Mouse (Mus musculus): ENCODE measurements around the gene Impg1.
"Not testable (repeated sequence)": the region's sequence is repeated elsewhere in the genome, so short reads cannot be mapped to it uniquely, and the experiment has no call there.

The Impg1 gene

DNA sequence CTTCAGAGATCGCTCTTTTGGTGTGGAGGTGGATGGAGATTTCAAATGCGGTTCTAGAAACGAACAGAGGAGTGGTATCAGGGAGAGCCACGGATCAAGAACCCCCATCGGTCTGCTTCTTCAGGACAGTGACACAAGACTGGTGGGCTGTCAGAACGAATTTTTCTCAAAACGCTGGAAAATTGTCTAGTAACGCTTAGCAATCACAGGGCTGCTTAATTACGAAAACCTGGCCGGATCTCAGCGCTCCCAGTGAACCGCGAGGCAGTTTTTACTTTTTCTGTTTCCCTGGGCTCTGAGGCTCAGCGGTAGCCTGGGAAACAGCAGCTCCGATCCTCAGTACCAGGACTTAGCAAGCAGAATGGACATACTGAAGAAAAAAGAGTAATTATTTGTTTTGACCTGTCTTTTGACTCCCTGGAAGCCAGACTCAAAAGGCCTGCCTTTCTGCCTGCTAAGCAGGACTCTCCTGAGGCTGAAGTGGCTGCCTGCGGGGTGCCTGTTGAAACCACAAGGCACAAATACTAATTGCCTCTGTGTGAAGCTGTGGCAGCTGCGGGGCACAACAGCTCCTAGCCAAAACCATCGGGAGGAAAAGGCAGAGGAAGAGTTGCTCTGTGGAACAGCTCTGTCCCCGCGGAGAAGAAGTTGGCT lies 113.5 kb downstream of the Impg1 start:
- CTCF ChIA-PET, result interaction anchor here in 2 of 4 experiments (0.6 to 1.3 kb wide), 2 partner anchors 34 to 262 kb away, joined by 4 read pairs; no protein-coding TSS in a partner anchor
- POLR2A ChIA-PET, result no interaction called here

DNA sequence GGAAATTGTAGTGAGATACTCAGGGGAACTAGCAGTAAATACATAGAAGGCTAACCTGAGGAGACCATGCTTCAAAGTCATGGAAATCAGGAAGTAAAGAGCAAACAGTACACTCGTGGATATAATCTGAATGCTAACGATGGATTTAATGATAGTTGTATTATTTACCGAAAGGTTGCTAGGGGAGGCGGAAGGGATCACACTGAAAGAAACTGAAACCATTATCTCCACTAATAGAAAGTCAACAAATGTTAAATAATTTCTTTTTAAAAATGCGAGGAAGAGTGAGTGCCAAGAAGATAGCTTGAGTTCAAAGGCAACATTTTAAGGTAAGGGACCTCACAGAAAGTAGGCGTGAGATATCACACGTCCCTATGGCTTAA lies 114.0 kb downstream of the Impg1 start:
- ChIA-PET POLR2A (no interaction called here), CTCF (no interaction called here)

DNA sequence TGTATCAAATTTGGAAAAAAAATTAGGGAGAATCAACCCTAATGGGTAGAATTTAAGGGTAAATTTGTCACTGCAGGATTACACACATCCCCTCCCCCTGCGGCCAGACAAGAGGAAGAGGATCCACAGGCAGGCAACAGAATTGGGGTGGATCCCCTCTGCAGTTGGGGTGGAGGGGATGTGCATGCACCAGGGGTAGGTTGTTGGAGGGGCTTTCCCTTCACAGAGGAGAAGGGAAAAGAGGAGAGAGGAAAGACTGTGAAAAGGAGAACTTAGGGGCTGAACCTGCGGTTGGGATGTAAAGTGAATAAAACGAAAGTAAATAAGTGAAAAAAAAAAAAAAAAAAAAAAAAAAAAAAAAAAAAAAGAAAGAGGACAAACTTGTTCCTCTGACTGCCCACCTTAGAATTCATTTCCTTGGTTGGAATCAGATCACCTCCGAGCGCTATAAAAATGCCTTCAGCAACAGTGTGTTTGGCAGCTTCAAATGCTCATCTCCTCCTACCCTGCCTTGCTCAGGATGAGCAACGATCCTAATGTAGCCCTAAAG lies 120.8 kb downstream of the Impg1 start:
- ChIA-PET POLR2A (no interaction called here), CTCF (no interaction called here)

DNA sequence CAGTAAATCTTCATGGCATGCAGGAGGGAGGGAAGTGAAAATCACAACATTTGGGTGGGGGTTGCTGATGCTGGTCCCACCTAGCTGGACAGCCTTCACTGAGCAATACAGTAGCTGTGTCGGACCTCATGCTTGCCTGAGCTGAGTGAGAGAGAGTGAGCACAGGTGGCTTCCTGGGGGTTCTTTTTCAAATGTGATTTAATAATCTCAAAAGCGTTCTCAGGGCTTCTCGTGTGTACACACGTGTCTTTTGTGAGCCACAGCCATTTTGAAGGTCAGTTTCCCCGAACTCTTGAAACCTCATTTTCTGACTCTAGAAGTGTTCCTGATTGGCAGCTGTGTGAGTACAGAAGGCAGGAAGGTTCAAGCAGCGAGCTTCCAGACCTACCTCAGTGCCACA lies 122.8 kb downstream of the Impg1 start:
- POLR2A ChIA-PET, result no interaction called here
- CTCF ChIA-PET, result interaction anchor here in 1 of 4 experiments (1.1 kb wide), 1 partner anchor 10 kb away, joined by 3 read pairs; no protein-coding TSS in a partner anchor

DNA sequence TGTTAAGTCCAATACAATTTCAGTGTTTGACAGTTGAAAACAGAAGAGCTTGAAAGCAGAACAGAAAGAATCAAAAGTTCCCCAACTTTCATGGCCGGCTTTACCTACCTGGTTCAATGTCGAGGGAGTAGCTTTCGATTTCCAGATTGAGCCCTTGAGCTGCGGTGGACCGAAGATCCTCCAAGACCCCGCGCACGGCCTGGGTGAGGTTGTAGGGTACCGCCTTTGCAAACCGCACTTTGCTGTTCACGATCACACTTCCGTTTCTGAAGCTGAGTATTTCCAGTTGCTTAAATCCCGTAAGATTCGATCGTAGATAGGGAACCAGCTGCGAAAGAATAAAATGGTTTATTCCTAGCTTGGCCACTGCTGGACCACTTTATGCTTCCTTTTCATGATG lies 123.5 kb downstream of the Impg1 start:
- CTCF ChIA-PET, result no interaction called here
- POLR2A ChIA-PET, result no interaction called here

DNA sequence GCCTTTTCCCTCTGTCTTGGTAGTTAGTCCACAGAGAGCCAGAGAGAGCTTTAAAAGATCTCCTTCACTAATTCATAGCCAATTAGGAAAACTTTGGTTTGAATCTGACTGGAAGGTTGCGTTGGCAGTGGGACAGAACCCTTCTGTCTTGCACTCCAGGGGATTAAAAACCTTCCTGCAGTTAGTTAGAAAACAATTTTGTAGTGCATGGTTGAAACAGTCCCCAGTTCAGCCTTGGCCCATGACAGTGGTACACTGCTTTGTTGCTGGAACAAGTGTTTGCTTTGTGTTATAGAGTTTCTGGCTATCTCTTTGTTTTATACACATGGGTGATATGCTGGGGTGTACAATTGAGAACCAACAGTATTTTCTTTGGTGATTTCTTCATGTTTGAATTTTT lies 124.4 kb downstream of the Impg1 start:
- POLR2A ChIA-PET, result no interaction called here

DNA sequence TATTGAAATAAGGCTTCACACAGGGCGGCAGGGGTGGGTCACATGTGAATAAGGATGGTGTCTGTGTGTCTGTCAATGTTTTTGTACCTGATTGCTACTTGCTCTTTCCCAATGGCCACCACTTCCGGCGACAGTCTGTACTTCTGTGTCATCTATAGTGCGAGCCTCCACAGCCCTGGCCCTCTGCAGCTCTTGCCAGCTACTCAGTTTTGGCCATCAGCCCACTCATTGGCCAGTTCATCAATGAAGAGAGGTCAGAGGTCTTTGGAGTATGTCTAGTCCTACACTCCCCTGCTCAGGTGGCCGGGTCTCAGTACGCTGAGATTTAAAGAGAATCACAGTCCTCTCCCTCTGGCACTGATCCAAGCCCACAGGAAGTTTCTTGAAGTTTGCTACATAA lies 127.3 kb downstream of the Impg1 start:
- POLR2A ChIA-PET, result no interaction called here
- CTCF ChIA-PET, result no interaction called here

More for the DNA sequence above, 124.4 kb downstream of the Impg1 start:
- CTCF ChIA-PET, result no interaction called here

DNA sequence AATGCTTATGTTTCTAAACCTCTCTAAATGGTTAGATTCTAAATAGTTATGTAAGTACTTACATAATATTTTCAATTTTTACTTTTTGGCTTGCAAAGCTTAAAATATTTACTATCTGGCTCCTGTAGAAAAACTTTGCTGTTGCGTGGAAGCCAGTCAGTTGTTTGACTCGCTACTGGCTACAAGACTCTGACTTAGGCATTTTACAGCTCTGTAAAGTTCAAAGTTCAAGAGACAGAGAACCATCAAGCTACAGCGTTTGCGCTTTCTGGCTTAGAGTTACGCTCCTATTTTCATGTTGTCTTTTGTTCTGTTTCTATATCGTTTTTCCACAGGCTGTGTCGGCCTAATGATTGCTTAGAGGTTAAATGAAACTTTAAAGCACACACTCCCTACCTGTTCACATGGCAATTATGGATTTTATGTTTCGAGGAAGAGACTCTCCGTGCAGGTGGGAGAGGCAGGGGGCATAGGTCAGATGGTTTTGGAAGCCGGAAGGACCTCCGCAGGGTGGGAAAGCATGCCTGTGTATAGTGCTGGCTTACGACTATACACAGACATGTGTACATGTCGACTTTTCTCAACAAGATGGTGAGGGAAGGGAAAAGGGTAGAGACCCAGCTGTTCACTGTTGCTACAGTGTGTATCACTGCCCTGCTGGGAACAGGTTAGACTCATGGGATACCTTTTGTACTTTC lies 129.5 kb downstream of the Impg1 start:
- ChIA-PET CTCF (no interaction called here), POLR2A (no interaction called here)

DNA sequence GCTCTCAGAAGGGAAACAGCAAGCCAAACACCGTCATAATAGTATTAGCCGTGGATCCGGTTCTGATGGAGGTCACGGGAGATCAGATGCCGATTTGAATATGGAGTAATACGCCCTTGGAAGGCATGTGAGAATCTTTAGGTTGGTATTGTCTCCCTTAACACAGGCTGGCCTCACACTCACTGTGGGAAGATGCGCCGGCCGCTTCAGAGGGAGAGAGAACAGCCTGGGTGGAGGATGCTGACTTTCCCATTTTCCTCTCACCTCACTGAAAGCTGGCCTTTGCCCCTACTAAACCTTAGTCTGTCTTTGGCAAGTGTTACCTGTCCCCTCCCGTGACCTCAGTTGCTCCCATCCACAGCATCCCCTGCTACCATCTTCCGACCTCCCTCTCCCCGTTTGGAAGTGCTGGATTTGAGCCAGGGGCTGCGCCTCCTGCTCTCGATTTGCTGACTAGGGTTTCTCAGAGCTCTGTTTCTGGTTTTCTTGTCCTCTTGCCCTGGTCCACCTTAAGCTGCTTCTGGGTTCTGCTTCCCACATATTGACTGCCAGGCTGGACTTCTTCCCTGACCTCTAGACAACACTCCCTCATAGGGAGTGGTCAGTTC lies 131.2 kb downstream of the Impg1 start:
- ChIA-PET POLR2A (no interaction called here), CTCF (no interaction called here)

DNA sequence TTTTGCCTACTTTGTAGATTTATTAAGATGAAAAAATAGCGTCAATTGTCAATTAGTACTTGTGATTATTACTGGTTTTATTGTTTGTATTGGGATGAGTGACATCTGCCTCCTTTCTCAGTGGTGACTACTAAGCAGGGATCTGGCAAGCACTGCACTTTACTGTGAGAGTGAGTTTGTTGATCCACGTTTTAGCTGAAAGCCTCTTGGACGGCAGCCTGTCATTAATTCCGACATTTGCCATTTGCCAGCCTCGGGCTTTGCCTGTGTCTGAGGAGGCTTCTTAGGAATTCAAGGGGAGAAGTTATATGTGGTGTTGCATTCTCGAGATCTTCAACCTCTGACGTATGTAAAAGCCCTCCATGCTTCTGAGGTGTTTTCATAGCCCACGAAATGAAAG lies 131.8 kb downstream of the Impg1 start:
- ChIA-PET POLR2A (interaction anchor here in 1 of 4 experiments (1.1 kb wide), 1 partner anchor 14 kb away, joined by 3 read pairs; no protein-coding TSS in a partner anchor), CTCF (no interaction called here)

DNA sequence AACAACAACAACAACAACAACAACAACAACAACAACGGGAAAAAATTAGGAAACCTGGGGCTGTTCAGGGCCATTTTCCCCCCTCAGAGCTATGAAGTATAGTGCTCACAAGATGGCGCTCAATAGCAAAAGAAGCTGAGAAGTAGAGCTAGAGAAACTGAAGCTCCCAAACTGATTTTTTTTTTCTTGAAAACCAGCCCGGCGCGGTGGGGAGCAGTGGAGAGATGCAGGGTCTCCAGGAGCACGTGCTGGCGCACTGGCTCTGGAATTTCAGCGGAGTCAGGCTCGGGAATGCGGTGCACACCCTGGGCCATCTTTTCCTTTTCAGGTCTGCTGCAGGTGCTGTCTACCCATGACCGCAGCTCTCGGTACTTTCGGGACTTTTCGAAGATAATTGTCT lies 133.1 kb downstream of the Impg1 start:
- CTCF ChIA-PET, result interaction anchor here (0.6 to 1.5 kb wide), 12 partner anchors 11 to 1295 kb away, joined by 3 to 5 read pairs (median 3); no protein-coding TSS in a partner anchor
- POLR2A ChIA-PET, result interaction anchor here in 2 of 4 experiments (0.9 to 1.1 kb wide), 2 partner anchors 15 to 1295 kb away, joined by 3 read pairs; no protein-coding TSS in a partner anchor

DNA sequence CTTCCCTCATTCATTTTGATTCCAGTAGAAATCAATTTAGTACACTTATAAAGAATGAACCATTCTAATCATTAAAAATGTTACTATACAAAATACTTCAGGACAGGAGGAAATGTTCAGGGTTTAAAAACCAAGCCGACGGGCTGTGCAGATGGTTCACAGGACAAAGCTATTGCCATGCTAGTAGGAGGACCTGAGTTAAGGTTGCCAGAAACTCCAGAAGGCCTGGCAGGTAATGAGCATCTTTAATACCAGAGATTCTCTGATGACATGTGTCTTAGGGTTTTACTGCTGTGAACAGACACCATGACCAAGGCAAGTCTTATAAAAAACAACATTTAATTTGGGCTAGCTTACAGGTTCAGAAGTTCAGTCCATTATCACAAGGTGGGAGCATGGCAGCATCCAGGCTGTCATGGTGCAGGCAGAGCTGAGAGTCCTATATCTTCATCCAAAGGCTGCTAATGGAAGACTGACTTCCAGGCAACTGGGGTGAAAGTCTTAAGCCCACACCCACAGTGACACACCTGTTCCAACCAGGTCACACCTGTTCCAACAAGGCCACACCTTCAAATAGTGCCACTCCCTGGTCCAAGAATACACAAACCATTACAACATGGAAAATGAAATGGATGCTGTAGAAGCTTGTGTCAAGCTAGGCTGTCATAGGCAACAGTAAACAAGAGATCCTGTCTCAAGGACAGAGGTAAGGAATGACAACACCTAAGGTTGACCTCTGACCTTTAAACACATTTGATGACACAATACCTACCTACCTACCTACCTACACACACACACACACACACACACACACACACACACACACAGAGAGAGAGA lies 144.0 kb downstream of the Impg1 start:
- POLR2A ChIA-PET, result not testable (repeated sequence)
- CTCF ChIA-PET, result interaction anchor here in 2 of 4 experiments (0.6 to 0.9 kb wide), 2 partner anchors 65 to 148 kb away, joined by 3 to 6 read pairs; no protein-coding TSS in a partner anchor

DNA sequence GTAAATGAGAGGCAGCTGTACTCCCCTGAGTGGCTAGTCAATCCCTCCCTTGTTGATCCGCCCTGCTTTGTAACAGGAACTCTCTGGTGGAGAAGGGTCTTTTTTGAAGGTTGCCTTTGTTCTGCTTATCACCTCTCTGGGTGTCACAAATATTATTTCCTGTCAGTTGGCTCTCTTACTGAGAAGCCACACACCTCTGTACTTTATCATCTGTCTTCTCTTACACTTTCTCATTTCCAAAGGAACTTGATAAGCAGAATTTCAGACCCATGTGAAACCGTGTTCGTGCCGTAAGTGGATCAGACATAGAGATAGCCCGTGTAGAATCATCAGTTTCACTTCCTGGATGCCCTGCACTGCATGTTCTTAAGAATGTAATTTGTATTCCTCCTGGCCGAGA lies 147.3 kb downstream of the Impg1 start:
- POLR2A ChIA-PET, result no interaction called here

DNA sequence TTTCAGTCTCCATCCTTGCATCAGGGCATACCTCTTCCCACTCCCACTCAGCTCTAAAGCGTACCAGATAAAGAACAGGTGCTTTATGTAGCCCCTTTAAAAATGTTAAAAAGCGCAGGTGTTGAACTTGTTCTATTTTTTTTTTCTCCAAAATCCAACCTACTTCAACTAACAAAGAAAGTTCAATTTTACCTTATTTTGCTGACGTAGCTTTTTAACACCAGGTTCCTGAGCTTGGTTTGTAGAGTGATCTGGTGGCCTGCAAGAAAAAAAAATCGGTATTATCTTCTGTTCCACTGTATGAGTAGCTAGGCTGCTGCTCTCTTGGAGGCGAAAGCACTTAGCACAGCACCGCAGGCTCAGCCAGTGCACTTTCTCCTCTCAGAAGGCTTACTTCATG lies 149.4 kb downstream of the Impg1 start:
- CTCF ChIA-PET, result interaction anchor here in 2 of 4 experiments (0.6 to 1.5 kb wide), 2 partner anchors 16 kb away, joined by 3 to 4 read pairs; no protein-coding TSS in a partner anchor

More for the DNA sequence above, 147.3 kb downstream of the Impg1 start:
- CTCF ChIA-PET, result interaction anchor here in 1 of 4 experiments (1.0 kb wide), 1 partner anchor 14 kb away, joined by 3 read pairs; no protein-coding TSS in a partner anchor

DNA sequence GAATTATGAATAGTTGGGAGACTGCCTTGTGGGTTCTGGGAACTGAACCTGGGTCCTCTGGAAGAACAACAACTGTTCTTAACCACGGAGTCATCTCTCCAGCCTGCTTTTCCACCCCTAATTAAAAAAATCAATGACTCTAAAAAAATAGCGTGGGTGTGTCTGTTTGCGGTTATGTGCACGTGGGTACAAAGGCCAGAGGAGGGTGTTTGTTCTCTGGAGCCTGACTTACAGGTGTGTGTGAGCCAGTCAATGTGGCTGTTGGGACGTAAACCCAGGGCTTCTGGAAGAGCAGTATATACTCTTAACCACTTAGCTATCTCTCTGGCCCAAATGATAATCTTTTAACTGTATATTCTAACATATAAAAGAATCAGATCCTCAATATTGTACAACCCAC lies 151.7 kb downstream of the Impg1 start:
- CTCF ChIA-PET, result no interaction called here
- POLR2A ChIA-PET, result no interaction called here

More for the DNA sequence above, 149.4 kb downstream of the Impg1 start:
- POLR2A ChIA-PET, result interaction anchor here in 1 of 4 experiments (1.6 kb wide), 1 partner anchor 144 kb away, joined by 3 read pairs; no protein-coding TSS in a partner anchor

DNA sequence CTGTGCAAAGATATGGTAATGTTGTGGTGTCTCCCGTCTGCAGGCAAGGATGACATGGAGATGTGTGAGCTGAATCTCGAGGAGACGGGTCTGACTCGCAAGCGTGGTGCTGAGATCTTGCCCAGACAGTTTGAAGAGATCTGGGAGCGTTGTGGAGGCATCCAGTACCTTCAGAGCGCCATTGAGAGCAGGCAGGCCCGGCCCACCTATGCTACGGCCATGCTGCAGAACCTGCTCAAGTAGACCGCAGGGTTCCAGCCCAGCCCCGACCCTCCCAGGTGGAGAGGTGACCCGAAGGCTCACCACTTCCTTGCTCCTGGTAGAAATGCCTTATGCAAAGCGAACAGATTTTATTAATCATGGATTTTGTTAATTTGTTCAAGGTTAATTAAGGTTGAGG lies 157.7 kb downstream of the Impg1 start:
- POLR2A ChIA-PET, result no interaction called here

DNA sequence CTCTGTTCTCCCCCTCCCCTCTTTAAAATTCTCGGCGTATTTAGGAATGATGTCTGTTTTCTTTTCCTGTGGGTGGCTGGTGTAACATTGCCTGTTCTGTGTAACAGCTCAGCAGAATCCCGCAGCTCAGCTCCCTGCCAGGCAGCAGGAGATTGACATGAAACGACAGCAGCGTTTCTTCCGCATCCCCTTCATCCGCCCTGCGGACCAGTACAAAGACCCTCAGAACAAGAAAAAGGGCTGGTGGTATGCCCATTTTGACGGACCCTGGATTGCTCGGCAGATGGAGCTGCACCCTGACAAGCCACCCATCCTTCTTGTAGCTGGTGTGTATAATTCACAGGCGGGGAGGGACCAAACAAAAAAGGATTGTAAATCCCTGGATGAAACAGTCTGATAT lies 158.4 kb downstream of the Impg1 start:
- ChIA-PET POLR2A (no interaction called here), CTCF (no interaction called here)

More for the DNA sequence above, 157.7 kb downstream of the Impg1 start:
- CTCF ChIA-PET, result no interaction called here

DNA sequence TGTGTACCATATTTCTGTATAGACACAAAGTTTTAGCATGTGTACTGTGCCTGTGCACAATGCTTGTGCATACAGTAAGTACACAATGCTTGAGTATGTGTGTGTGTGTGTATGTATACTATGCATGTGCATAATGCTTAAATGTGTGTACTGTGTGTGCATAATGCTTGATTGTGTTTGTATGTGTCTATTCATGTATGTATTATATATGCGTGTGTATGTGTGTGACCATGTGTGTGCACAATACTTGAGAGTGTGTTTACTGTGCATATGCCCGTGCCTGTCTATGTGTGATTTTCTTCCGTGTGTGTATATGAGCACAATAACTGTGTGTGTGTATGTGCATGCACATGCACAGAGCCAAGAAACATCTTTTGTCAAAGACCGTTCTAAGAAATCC lies 158.9 kb downstream of the Impg1 start:
- ChIA-PET CTCF (no interaction called here), POLR2A (no interaction called here)

DNA sequence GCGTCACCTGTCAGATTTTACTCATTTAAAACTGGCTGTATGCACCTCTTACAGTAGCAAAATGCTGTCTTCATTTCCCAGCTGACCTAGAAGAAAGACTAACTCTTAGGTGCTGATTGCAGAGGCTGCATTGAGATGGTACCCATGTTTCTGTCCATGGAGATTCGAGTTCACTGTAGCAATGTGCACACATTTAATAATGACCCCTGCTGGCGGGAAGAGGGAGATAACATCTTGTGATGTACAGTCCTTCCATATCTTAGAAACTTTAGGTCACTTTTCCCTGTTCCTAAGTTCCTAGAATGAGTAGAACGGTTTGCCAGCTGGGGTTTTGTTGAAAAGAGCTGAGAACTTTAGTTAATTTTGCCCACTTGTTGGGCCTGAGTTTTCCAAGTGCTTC lies 161.8 kb downstream of the Impg1 start:
- POLR2A ChIA-PET, result no interaction called here

More for the DNA sequence above, 161.8 kb downstream of the Impg1 start:
- CTCF ChIA-PET, result interaction anchor here in 1 of 4 experiments (1.4 kb wide), 1 partner anchor 14 kb away, joined by 3 read pairs; no protein-coding TSS in a partner anchor
